Mouse (Mus musculus) effector memory CD4-positive, alpha-beta T cell, adult 7 months (primary cell): ENCODE measurements around the gene Igsf8. TPM values are rescaled to one million over a fixed set of nuclear protein-coding genes. Genes with fewer than 3 reads are reported as not detected.

Experiments used
- polyA plus RNA-seq: library from polyadenylated mRNA; unstranded; fragments of 100-300 nt; shearing (Covaris generic); gene quantifications from one replicate; pipeline ENCODE4 v1.2.1, GENCODE M21; 2017

Igsf8 gene
- polyA plus RNA-seq: 55.0 TPM

GRCm38 (mm10) chr1:172261477-172262078, at the start of gene Igsf8:
Igsf8 (plus strand) TSS chr1:172261641.

GRCm38 (mm10) chr1:172219451-172220406, 41.7 kb upstream of the Igsf8 start, which contains the start of gene Casq1:
Casq1 (minus strand) TSS chr1:172219868.

GRCm38 (mm10) chr1:172258314-172258713, 3.1 kb upstream of the Igsf8 start, which contains the start of gene Atp1a4:
Atp1a4 (minus strand) TSS chr1:172258414.

GRCm38 (mm10) chr1:172297611-172298537, 36.4 kb downstream of the Igsf8 start, which contains the start of gene Atp1a2:
Atp1a2 (minus strand) TSS chr1:172298064.

GRCm38 (mm10) chr1:172329131-172329530, 67.7 kb downstream of the Igsf8 start, which contains the start of gene Kcnj9:
Kcnj9 (minus strand) TSS chr1:172329318.

GRCm38 (mm10) chr1:172340729-172341321, 79.4 kb downstream of the Igsf8 start, which contains the start of gene Kcnj10:
Kcnj10 (plus strand) TSS chr1:172341210.

Other genes with a start within 250 kb of the Igsf8 start
- 0.22 TPM for gene Vangl2, start 233.2 kb upstream of the Igsf8 start, polyA plus RNA-seq
- not detected for gene Nhlh1, start 204.1 kb upstream of the Igsf8 start, polyA plus RNA-seq
- 178 TPM for gene Copa, start 179.1 kb upstream of the Igsf8 start, polyA plus RNA-seq
- 108 TPM for gene Ncstn, start 178.8 kb upstream of the Igsf8 start, polyA plus RNA-seq
- gene Pex19, start 134.9 kb upstream of the Igsf8 start, polyA plus RNA-seq: 31.7 TPM
- gene Dcaf8, start 113.6 kb upstream of the Igsf8 start, polyA plus RNA-seq: 107 TPM
- 104 TPM for gene Pea15a, start 54.8 kb upstream of the Igsf8 start, polyA plus RNA-seq
- gene Casq1, start 41.8 kb upstream of the Igsf8 start, polyA plus RNA-seq: not detected
- not detected for gene Atp1a4, start 3.2 kb upstream of the Igsf8 start, polyA plus RNA-seq
- not detected for gene Atp1a2, start 36.4 kb downstream of the Igsf8 start, polyA plus RNA-seq
- gene Kcnj9, start 67.7 kb downstream of the Igsf8 start, polyA plus RNA-seq: not detected
- 0.18 TPM for gene Kcnj10, start 79.6 kb downstream of the Igsf8 start, polyA plus RNA-seq
- 12.6 TPM for gene Pigm, start 114.9 kb downstream of the Igsf8 start, polyA plus RNA-seq
- not detected for gene Slamf9, start 213.7 kb downstream of the Igsf8 start, polyA plus RNA-seq
- 0.78 TPM for gene Igsf9, start 220.1 kb downstream of the Igsf8 start, polyA plus RNA-seq
- 643 TPM for gene Tagln2, start 238.4 kb downstream of the Igsf8 start, polyA plus RNA-seq